Mouse (Mus musculus): Measurements from ENCODE around the gene Tfb2m. TPM values are rescaled to one million over a fixed set of nuclear protein-coding genes. Genes with fewer than 3 reads are reported as not detected.

The Tfb2m gene
- polyA plus RNA-seq, 1 experiment from 2014 or later: 31.4 TPM

GRCm38 (mm10) chr1:179519901-179520300, 26.2 kb downstream of the Tfb2m start:
- no peaks in the 10 kb centered on the region for H3K36me3 ChIP-seq (ENCODE audit: control insufficient read depth, insufficient read depth, low read length)
- DNase-seq (ENCODE audit: low spot score) (no peak), ATAC-seq (ENCODE audit: low FRiP score) (no peak)
- H3K9me3 ChIP-seq (ENCODE audit: control insufficient read depth, low read length): no peaks in the 10 kb centered on the region
- no peaks in the 10 kb centered on the region for H3K27me3 ChIP-seq (ENCODE audit: control insufficient read depth, insufficient read depth, low read length)
- no peaks in the 10 kb centered on the region for H3K4me1 ChIP-seq (replicated peaks; ENCODE audit: control insufficient read depth, insufficient read depth, low read length)
- no peak overlapping the region for H3K9ac ChIP-seq (ENCODE audit: low read depth, low read length)
- H3K4me3 ChIP-seq (ENCODE audit: low read depth, low read length): no peak overlapping the region
- 76% methylated on average over 3 of the region's 3 CpGs for WGBS
- H3K27ac ChIP-seq (ENCODE audit: low read depth, low read length): no peak overlapping the region
- H3K4me2 ChIP-seq (replicated peaks; ENCODE audit: low read depth, low read length): no peak overlapping the region

GRCm38 (mm10) chr1:179517713-179518465, 28.2 kb downstream of the Tfb2m start, which contains the start of gene Smyd3:
Smyd3 (minus strand) TSS chr1:179518041.
- 7% methylated on average over 39 of the region's 39 CpGs for WGBS

GRCm38 (mm10) chr1:179516941-179517712, 28.9 kb downstream of the Tfb2m start:
- no peaks in the 10 kb centered on the region for H3K4me1 ChIP-seq (replicated peaks; ENCODE audit: control insufficient read depth, insufficient read depth, low read length)
- H3K27me3 ChIP-seq (ENCODE audit: control insufficient read depth, insufficient read depth, low read length): no peaks in the 10 kb centered on the region
- no peaks in the 10 kb centered on the region for H3K36me3 ChIP-seq (ENCODE audit: control insufficient read depth, insufficient read depth, low read length)
- H3K4me2 ChIP-seq (replicated peaks; ENCODE audit: low read depth, low read length): peak overlapping the region; percentile 97
- peak overlapping the region; percentile 59 for H3K4me3 ChIP-seq (ENCODE audit: low read depth, low read length)
- peak overlapping the region; percentile 52 for H3K9ac ChIP-seq (ENCODE audit: low read depth, low read length)
- DNase-seq (ENCODE audit: low spot score) (peak; percentile 50), ATAC-seq (ENCODE audit: low FRiP score) (peak; percentile 72)
- H3K9me3 ChIP-seq (ENCODE audit: control insufficient read depth, low read length): no peaks in the 10 kb centered on the region
- WGBS: 1% methylated on average over 21 of the region's 21 CpGs
- H3K27ac ChIP-seq (ENCODE audit: low read depth, low read length): no peak overlapping the region

More at GRCm38 (mm10) chr1:179517713-179518465, 28.2 kb downstream of the Tfb2m start, which contains the start of gene Smyd3:
- Histone ChIP-seq H3K4me1 (replicated peaks; ENCODE audit: control insufficient read depth, insufficient read depth, low read length) (no peaks in the 10 kb centered on the region), H3K36me3 (ENCODE audit: control insufficient read depth, insufficient read depth, low read length) (no peaks in the 10 kb centered on the region), H3K27ac (ENCODE audit: low read depth, low read length) (no peak within 1 kb of the TSS), H3K4me2 (replicated peaks; ENCODE audit: low read depth, low read length) (peak within 1 kb of the TSS; percentile 97), H3K9me3 (ENCODE audit: control insufficient read depth, low read length) (no peaks in the 10 kb centered on the region), H3K9ac (ENCODE audit: low read depth, low read length) (peak within 1 kb of the TSS; percentile 52), H3K27me3 (ENCODE audit: control insufficient read depth, insufficient read depth, low read length) (no peaks in the 10 kb centered on the region), H3K4me3 (ENCODE audit: low read depth, low read length) (peak within 1 kb of the TSS; percentile 59)
- ATAC-seq (ENCODE audit: low FRiP score) (peak; percentile 85), DNase-seq (ENCODE audit: low spot score) (peak; percentile 90)

- DNase-seq (ENCODE audit: low spot score) (no peak), ATAC-seq (ENCODE audit: low FRiP score) (no peak)
- H3K27me3 ChIP-seq (ENCODE audit: control insufficient read depth, insufficient read depth, low read length): no peaks in the 10 kb centered on the region
- no peaks in the 10 kb centered on the region for H3K9me3 ChIP-seq (ENCODE audit: control insufficient read depth, low read length)
- H3K4me3 ChIP-seq (ENCODE audit: low read depth, low read length): no peak overlapping the region
- no peak overlapping the region for H3K9ac ChIP-seq (ENCODE audit: low read depth, low read length)
- 84% methylated on average over 7 of the region's 7 CpGs for WGBS
- no peak overlapping the region for H3K27ac ChIP-seq (ENCODE audit: low read depth, low read length)
- H3K4me1 ChIP-seq (replicated peaks; ENCODE audit: control insufficient read depth, insufficient read depth, low read length): no peaks in the 10 kb centered on the region
- no peaks in the 10 kb centered on the region for H3K36me3 ChIP-seq (ENCODE audit: control insufficient read depth, insufficient read depth, low read length)
- H3K4me2 ChIP-seq (replicated peaks; ENCODE audit: low read depth, low read length): no peak overlapping the region
These were observed 34.2 kb downstream of the Tfb2m start for GRCm38 (mm10) chr1:179511895-179512294.

- Histone ChIP-seq H3K4me1 (replicated peaks; ENCODE audit: control insufficient read depth, insufficient read depth, low read length) (no peaks in the 10 kb centered on the region), H3K27me3 (ENCODE audit: control insufficient read depth, insufficient read depth, low read length) (no peaks in the 10 kb centered on the region), H3K27ac (ENCODE audit: low read depth, low read length) (no peak overlapping the region), H3K9me3 (ENCODE audit: control insufficient read depth, low read length) (no peaks in the 10 kb centered on the region), H3K36me3 (ENCODE audit: control insufficient read depth, insufficient read depth, low read length) (no peaks in the 10 kb centered on the region), H3K4me3 (ENCODE audit: low read depth, low read length) (no peak overlapping the region), H3K4me2 (replicated peaks; ENCODE audit: low read depth, low read length) (no peak overlapping the region), H3K9ac (ENCODE audit: low read depth, low read length) (no peak overlapping the region)
- no peak for DNase-seq (ENCODE audit: low spot score)
- 89% methylated on average over 13 of the region's 13 CpGs for WGBS
- no peak for ATAC-seq (ENCODE audit: low FRiP score)
These were observed 35.3 kb downstream of the Tfb2m start for GRCm38 (mm10) chr1:179510546-179511340.

GRCm38 (mm10) chr1:179506530-179507315, 39.3 kb downstream of the Tfb2m start:
- 69% methylated on average over 9 of the region's 9 CpGs for WGBS

GRCm38 (mm10) chr1:179502565-179502964, 43.5 kb downstream of the Tfb2m start:
- no peaks in the 10 kb centered on the region for H3K9me3 ChIP-seq (ENCODE audit: control insufficient read depth, low read length)
- H3K4me3 ChIP-seq (ENCODE audit: low read depth, low read length): no peak overlapping the region
- H3K36me3 ChIP-seq (ENCODE audit: control insufficient read depth, insufficient read depth, low read length): no peaks in the 10 kb centered on the region
- H3K9ac ChIP-seq (ENCODE audit: low read depth, low read length): no peak overlapping the region
- H3K4me2 ChIP-seq (replicated peaks; ENCODE audit: low read depth, low read length): no peak overlapping the region
- no peaks in the 10 kb centered on the region for H3K4me1 ChIP-seq (replicated peaks; ENCODE audit: control insufficient read depth, insufficient read depth, low read length)
- ATAC-seq (ENCODE audit: low FRiP score) (no peak), DNase-seq (ENCODE audit: low spot score) (peak; percentile 53)
- 26% methylated on average over 3 of the region's 3 CpGs for WGBS
- no peaks in the 10 kb centered on the region for H3K27me3 ChIP-seq (ENCODE audit: control insufficient read depth, insufficient read depth, low read length)
- H3K27ac ChIP-seq (ENCODE audit: low read depth, low read length): no peak overlapping the region

More at GRCm38 (mm10) chr1:179506530-179507315, 39.3 kb downstream of the Tfb2m start:
- no peak overlapping the region for H3K9ac ChIP-seq (ENCODE audit: low read depth, low read length)
- no peak overlapping the region for H3K4me2 ChIP-seq (replicated peaks; ENCODE audit: low read depth, low read length)
- H3K4me3 ChIP-seq (ENCODE audit: low read depth, low read length): no peak overlapping the region
- no peaks in the 10 kb centered on the region for H3K36me3 ChIP-seq (ENCODE audit: control insufficient read depth, insufficient read depth, low read length)
- ATAC-seq (ENCODE audit: low FRiP score) (no peak), DNase-seq (ENCODE audit: low spot score) (peak; percentile 43)
- H3K27ac ChIP-seq (ENCODE audit: low read depth, low read length): no peak overlapping the region
- no peaks in the 10 kb centered on the region for H3K9me3 ChIP-seq (ENCODE audit: control insufficient read depth, low read length)
- H3K4me1 ChIP-seq (replicated peaks; ENCODE audit: control insufficient read depth, insufficient read depth, low read length): no peaks in the 10 kb centered on the region
- H3K27me3 ChIP-seq (ENCODE audit: control insufficient read depth, insufficient read depth, low read length): no peaks in the 10 kb centered on the region

- Histone ChIP-seq H3K36me3 (ENCODE audit: control insufficient read depth, insufficient read depth, low read length) (no peaks in the 10 kb centered on the region), H3K4me2 (replicated peaks; ENCODE audit: low read depth, low read length) (no peak overlapping the region), H3K9me3 (ENCODE audit: control insufficient read depth, low read length) (no peaks in the 10 kb centered on the region), H3K9ac (ENCODE audit: low read depth, low read length) (no peak overlapping the region), H3K4me1 (replicated peaks; ENCODE audit: control insufficient read depth, insufficient read depth, low read length) (no peaks in the 10 kb centered on the region), H3K4me3 (ENCODE audit: low read depth, low read length) (no peak overlapping the region), H3K27ac (ENCODE audit: low read depth, low read length) (no peak overlapping the region), H3K27me3 (ENCODE audit: control insufficient read depth, insufficient read depth, low read length) (no peaks in the 10 kb centered on the region)
- ATAC-seq (ENCODE audit: low FRiP score): no peak
- no peak for DNase-seq (ENCODE audit: low spot score)
- WGBS: 92% methylated on average over 3 of the region's 3 CpGs
These were observed 46.8 kb downstream of the Tfb2m start for GRCm38 (mm10) chr1:179499257-179499656.
